Mouse (Mus musculus): Measurements from ENCODE around the gene Sost. TPM values are rescaled to one million over a fixed set of nuclear protein-coding genes. Genes with fewer than 3 reads are reported as not detected.

The Sost gene
- polyA plus RNA-seq, 1 experiment from 2014 or later, result 0.63 TPM

- H3K27me3 ChIP-seq (ENCODE audit: control insufficient read depth, insufficient read depth, low read depth, low read length), result no peaks in the 10 kb centered on the region
- no peak for ATAC-seq (ENCODE audit: low read depth)
- H3K4me2 ChIP-seq (ENCODE audit: low read depth, low read length), result no peak overlapping the region
- no peak overlapping the region for H3K4me3 ChIP-seq (ENCODE audit: low read length)
- H3K4me1 ChIP-seq (replicated peaks; ENCODE audit: control insufficient read depth, insufficient read depth, low read length), result no peaks in the 10 kb centered on the region
- no peak overlapping the region for H3K9ac ChIP-seq (ENCODE audit: low read length)
- 54% methylated on average over 9 of the region's 9 CpGs for WGBS
- H3K9me3 ChIP-seq (ENCODE audit: control insufficient read depth, low read length), result no peaks in the 10 kb centered on the region
- H3K36me3 ChIP-seq (ENCODE audit: control insufficient read depth, insufficient read depth, low read length), result 0 out of 2 replicates have a peak, but pooled peaks cover 6% of the 10 kb centered on the region
- H3K27ac ChIP-seq (ENCODE audit: low read length), result no peak overlapping the region
Measured at GRCm38 (mm10) chr11:101974923-101975322, 8.1 kb upstream of the Sost start.

GRCm38 (mm10) chr11:101974181-101974580, 7.4 kb upstream of the Sost start:
- Histone ChIP-seq H3K4me3 (ENCODE audit: low read length) (no peak overlapping the region), H3K27me3 (ENCODE audit: control insufficient read depth, insufficient read depth, low read depth, low read length) (no peaks in the 10 kb centered on the region), H3K4me1 (replicated peaks; ENCODE audit: control insufficient read depth, insufficient read depth, low read length) (no peaks in the 10 kb centered on the region), H3K4me2 (ENCODE audit: low read depth, low read length) (no peak overlapping the region), H3K27ac (ENCODE audit: low read length) (no peak overlapping the region), H3K9me3 (ENCODE audit: control insufficient read depth, low read length) (no peaks in the 10 kb centered on the region), H3K9ac (ENCODE audit: low read length) (no peak overlapping the region), H3K36me3 (ENCODE audit: control insufficient read depth, insufficient read depth, low read length) (0 out of 2 replicates have a peak, but pooled peaks cover 6% of the 10 kb centered on the region)
- WGBS, result 31% methylated on average over 6 of the region's 6 CpGs
- ATAC-seq (ENCODE audit: low read depth), result no peak

DNA sequence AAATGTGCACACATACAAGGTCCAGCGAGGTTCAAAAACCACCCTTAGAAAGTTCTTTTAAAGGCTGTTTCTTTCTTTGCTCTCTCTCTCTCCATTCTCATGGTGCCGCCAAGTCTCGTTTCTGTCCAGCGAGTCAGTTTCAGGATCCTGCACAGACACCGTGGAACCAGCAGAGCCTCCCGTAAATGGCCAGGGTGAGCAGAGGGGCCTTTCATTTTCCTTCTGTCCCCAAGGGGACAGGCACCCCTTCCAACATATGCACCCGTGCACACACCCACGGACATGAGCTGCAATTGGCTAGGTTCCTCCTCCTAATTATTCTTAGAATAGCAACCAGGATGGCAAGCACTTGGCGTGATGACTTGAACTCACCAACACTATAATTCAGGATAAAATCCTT, 6.7 kb upstream of the Sost start:
- WGBS, result 64% methylated on average over 9 of the region's 9 CpGs
- ATAC-seq (ENCODE audit: low read depth), result no peak

GRCm38 (mm10) chr11:101972651-101973050, 5.8 kb upstream of the Sost start:
- H3K4me2 ChIP-seq (ENCODE audit: low read depth, low read length), result no peak overlapping the region
- peaks cover 5% of the 10 kb centered on the region for H3K4me1 ChIP-seq (replicated peaks; ENCODE audit: control insufficient read depth, insufficient read depth, low read length)
- H3K27me3 ChIP-seq (ENCODE audit: control insufficient read depth, insufficient read depth, low read depth, low read length), result no peaks in the 10 kb centered on the region; the same call in 1 of the 2 replicates
- 0 out of 2 replicates have a peak, but pooled peaks cover 6% of the 10 kb centered on the region for H3K36me3 ChIP-seq (ENCODE audit: control insufficient read depth, insufficient read depth, low read length)
- no peaks in the 10 kb centered on the region for H3K9me3 ChIP-seq (ENCODE audit: control insufficient read depth, low read length)
- ATAC-seq (ENCODE audit: low read depth), result no peak
- no peak overlapping the region for H3K27ac ChIP-seq (ENCODE audit: low read length)
- no peak overlapping the region for H3K4me3 ChIP-seq (ENCODE audit: low read length)
- 80% methylated on average over 5 of the region's 5 CpGs for WGBS
- H3K9ac ChIP-seq (ENCODE audit: low read length), result no peak overlapping the region

More for the DNA sequence above, 6.7 kb upstream of the Sost start:
- H3K9me3 ChIP-seq (ENCODE audit: control insufficient read depth, low read length), result no peaks in the 10 kb centered on the region
- H3K27me3 ChIP-seq (ENCODE audit: control insufficient read depth, insufficient read depth, low read depth, low read length), result no peaks in the 10 kb centered on the region; the same call in 1 of the 2 replicates
- H3K36me3 ChIP-seq (ENCODE audit: control insufficient read depth, insufficient read depth, low read length), result 0 out of 2 replicates have a peak, but pooled peaks cover 6% of the 10 kb centered on the region
- H3K27ac ChIP-seq (ENCODE audit: low read length), result no peak overlapping the region
- H3K9ac ChIP-seq (ENCODE audit: low read length), result no peak overlapping the region
- H3K4me3 ChIP-seq (ENCODE audit: low read length), result no peak overlapping the region
- no peak overlapping the region for H3K4me2 ChIP-seq (ENCODE audit: low read depth, low read length)
- H3K4me1 ChIP-seq (replicated peaks; ENCODE audit: control insufficient read depth, insufficient read depth, low read length), result peaks cover 3% of the 10 kb centered on the region

DNA sequence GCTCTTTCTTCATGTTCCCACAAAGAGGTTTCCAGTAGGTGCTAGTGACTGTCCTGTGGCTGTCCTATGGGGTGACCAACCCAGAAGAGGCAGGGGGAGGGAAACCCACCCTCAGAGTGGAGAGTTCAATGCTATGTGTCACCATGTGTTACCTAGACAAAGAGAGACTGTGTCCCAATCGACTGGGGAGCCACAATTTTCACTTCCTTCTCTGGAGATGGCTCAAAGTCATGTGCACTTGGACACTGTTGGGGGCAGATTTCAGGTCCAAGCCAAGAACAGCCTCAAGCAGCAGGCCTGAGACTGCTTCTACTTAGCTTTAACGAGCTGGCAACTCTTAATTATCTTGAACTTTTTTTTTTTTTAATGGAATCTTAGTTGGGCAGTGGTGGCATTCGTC, 5.3 kb upstream of the Sost start:
- Histone ChIP-seq H3K4me1 (replicated peaks; ENCODE audit: control insufficient read depth, insufficient read depth, low read length) (peaks cover 5% of the 10 kb centered on the region), H3K4me2 (ENCODE audit: low read depth, low read length) (no peak overlapping the region), H3K27me3 (ENCODE audit: control insufficient read depth, insufficient read depth, low read depth, low read length) (no peaks in the 10 kb centered on the region; the same call in 1 of the 2 replicates), H3K27ac (ENCODE audit: low read length) (no peak overlapping the region), H3K4me3 (ENCODE audit: low read length) (no peak overlapping the region), H3K9me3 (ENCODE audit: control insufficient read depth, low read length) (no peaks in the 10 kb centered on the region), H3K36me3 (ENCODE audit: control insufficient read depth, insufficient read depth, low read length) (0 out of 2 replicates have a peak, but pooled peaks cover 6% of the 10 kb centered on the region), H3K9ac (ENCODE audit: low read length) (no peak overlapping the region)
- WGBS, result 70% methylated on average over 3 of the region's 3 CpGs
- no peak for ATAC-seq (ENCODE audit: low read depth)

DNA sequence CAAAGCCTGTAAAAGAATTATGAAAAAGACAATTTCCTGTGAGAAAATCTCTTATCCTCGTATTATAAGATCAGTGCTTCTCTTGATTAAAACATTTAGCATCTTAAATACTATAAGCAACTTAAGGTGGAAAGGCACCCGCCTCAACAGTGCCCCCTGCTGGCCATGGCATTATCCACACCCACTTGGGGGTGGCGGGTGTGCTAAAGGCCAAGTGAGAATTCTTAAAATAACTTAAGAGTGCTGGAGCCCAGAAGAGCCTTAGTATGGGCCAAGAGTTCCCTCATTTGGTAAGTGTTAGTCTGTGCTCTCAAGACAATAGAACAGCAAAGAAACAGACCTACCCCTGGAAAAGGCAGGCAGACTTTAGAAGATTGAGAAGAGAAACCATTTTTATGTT, 4.6 kb upstream of the Sost start:
- peaks cover under 1% of the 10 kb centered on the region; the same call in 1 of the 2 replicates for H3K27me3 ChIP-seq (ENCODE audit: control insufficient read depth, insufficient read depth, low read depth, low read length)
- ATAC-seq (ENCODE audit: low read depth), result no peak
- no peak overlapping the region for H3K9ac ChIP-seq (ENCODE audit: low read length)
- H3K9me3 ChIP-seq (ENCODE audit: control insufficient read depth, low read length), result no peaks in the 10 kb centered on the region
- WGBS, result 41% methylated on average over 3 of the region's 3 CpGs
- no peak overlapping the region for H3K27ac ChIP-seq (ENCODE audit: low read length)
- H3K36me3 ChIP-seq (ENCODE audit: control insufficient read depth, insufficient read depth, low read length), result 0 out of 2 replicates have a peak, but pooled peaks cover 2% of the 10 kb centered on the region
- no peak overlapping the region for H3K4me2 ChIP-seq (ENCODE audit: low read depth, low read length)
- H3K4me1 ChIP-seq (replicated peaks; ENCODE audit: control insufficient read depth, insufficient read depth, low read length), result peaks cover 5% of the 10 kb centered on the region
- no peak overlapping the region for H3K4me3 ChIP-seq (ENCODE audit: low read length)

DNA sequence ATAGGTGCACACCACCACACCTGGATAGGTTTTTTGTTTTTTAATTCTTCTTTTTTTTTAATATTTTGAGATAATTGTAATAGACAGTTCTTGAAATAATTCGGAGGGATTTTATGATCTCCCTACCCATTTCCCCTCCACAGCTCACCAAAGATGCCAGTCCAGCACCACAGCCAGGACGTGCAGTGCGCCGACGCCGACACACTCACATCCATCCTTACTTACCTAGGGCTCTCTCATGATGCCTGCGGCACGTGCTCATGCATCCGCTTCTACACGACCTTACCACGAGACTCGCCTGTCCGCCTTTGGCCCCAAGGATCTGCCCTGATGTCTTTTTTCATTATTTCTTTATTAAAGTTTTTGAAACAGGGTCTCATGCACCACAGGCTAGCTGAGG, 3.0 kb upstream of the Sost start:
- Histone ChIP-seq H3K36me3 (ENCODE audit: control insufficient read depth, insufficient read depth, low read length) (0 out of 2 replicates have a peak, but pooled peaks cover 2% of the 10 kb centered on the region), H3K9me3 (ENCODE audit: control insufficient read depth, low read length) (no peaks in the 10 kb centered on the region), H3K9ac (ENCODE audit: low read length) (no peak overlapping the region), H3K4me2 (ENCODE audit: low read depth, low read length) (no peak overlapping the region), H3K4me3 (ENCODE audit: low read length) (no peak overlapping the region), H3K4me1 (replicated peaks; ENCODE audit: control insufficient read depth, insufficient read depth, low read length) (peaks cover 5% of the 10 kb centered on the region), H3K27me3 (ENCODE audit: control insufficient read depth, insufficient read depth, low read depth, low read length) (peaks cover 15% of the 10 kb centered on the region), H3K27ac (ENCODE audit: low read length) (no peak overlapping the region)
- 74% methylated on average over 13 of the region's 13 CpGs for WGBS
- no peak for ATAC-seq (ENCODE audit: low read depth)

- Histone ChIP-seq H3K4me1 (replicated peaks; ENCODE audit: control insufficient read depth, insufficient read depth, low read length) (peaks cover 9% of the 10 kb centered on the region), H3K4me2 (ENCODE audit: low read depth, low read length) (no peak overlapping the region), H3K4me3 (ENCODE audit: low read length) (no peak overlapping the region), H3K27me3 (ENCODE audit: control insufficient read depth, insufficient read depth, low read depth, low read length) (peaks cover 26% of the 10 kb centered on the region), H3K27ac (ENCODE audit: low read length) (no peak overlapping the region), H3K9me3 (ENCODE audit: control insufficient read depth, low read length) (no peaks in the 10 kb centered on the region), H3K36me3 (ENCODE audit: control insufficient read depth, insufficient read depth, low read length) (0 out of 2 replicates have a peak, but pooled peaks cover 2% of the 10 kb centered on the region), H3K9ac (ENCODE audit: low read length) (no peak overlapping the region)
- ATAC-seq (ENCODE audit: low read depth), result peak; percentile 79
- WGBS, result under 1% methylated on average over 5 of the region's 5 CpGs
Measured at GRCm38 (mm10) chr11:101968791-101969190, 2.0 kb upstream of the Sost start.

DNA sequence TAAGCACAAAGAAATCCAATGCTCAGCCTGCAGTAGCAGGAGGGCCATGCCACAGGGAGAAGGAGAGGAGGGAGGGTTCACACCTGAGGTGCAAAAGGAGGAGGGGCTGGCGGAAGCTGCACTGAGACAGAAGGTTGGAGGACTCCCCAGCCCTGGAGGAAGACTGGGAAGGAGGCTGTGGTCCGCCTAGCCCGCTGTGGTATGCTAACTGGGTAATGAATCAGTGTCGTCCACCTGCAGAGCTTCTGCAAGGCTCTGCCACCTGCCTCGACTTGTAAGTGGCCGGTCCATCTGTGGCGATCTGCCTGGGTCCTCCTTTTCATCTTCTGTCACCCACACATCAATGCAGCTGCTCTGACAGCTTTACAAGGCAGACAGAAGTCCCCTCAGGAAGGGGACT, 1.5 kb upstream of the Sost start:
- WGBS, result 6% methylated on average over 7 of the region's 7 CpGs
- Histone ChIP-seq H3K27ac (ENCODE audit: low read length) (no peak overlapping the region), H3K9ac (ENCODE audit: low read length) (no peak overlapping the region), H3K4me3 (ENCODE audit: low read length) (no peak overlapping the region), H3K36me3 (ENCODE audit: control insufficient read depth, insufficient read depth, low read length) (0 out of 2 replicates have a peak, but pooled peaks cover 2% of the 10 kb centered on the region), H3K27me3 (ENCODE audit: control insufficient read depth, insufficient read depth, low read depth, low read length) (peaks cover 31% of the 10 kb centered on the region), H3K9me3 (ENCODE audit: control insufficient read depth, low read length) (no peaks in the 10 kb centered on the region), H3K4me2 (ENCODE audit: low read depth, low read length) (no peak overlapping the region), H3K4me1 (replicated peaks; ENCODE audit: control insufficient read depth, insufficient read depth, low read length) (peaks cover 12% of the 10 kb centered on the region)
- no peak for ATAC-seq (ENCODE audit: low read depth)

DNA sequence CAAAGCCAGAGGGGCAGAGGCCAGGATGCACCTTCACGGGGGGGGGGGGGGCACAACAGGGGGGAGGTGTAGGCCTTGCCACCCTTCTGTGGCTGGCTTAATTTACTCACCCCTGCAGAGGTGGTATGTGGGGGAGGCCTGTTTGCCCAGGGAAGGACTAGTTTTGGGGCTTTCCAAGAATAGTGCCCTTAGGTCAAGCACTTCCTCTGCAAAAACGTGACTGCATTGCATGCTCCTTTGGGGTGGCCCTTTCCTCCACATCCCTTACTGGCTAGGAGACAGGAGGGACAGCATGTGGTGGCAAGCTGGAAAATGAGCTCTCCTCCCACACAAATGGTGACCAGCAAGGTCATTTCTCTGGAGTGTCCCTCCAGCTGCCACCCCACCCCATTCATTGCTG, 1.3 kb downstream of the Sost start:
- Histone ChIP-seq H3K4me3 (ENCODE audit: low read length) (no peak overlapping the region), H3K36me3 (ENCODE audit: control insufficient read depth, insufficient read depth, low read length) (no peaks in the 10 kb centered on the region), H3K27ac (ENCODE audit: low read length) (no peak overlapping the region), H3K4me1 (replicated peaks; ENCODE audit: control insufficient read depth, insufficient read depth, low read length) (peaks cover 13% of the 10 kb centered on the region), H3K27me3 (ENCODE audit: control insufficient read depth, insufficient read depth, low read depth, low read length) (peaks cover 57% of the 10 kb centered on the region), H3K9ac (ENCODE audit: low read length) (no peak overlapping the region), H3K4me2 (ENCODE audit: low read depth, low read length) (no peak overlapping the region), H3K9me3 (ENCODE audit: control insufficient read depth, low read length) (no peaks in the 10 kb centered on the region)
- 8% methylated on average over 2 of the region's 2 CpGs for WGBS
- no peak for ATAC-seq (ENCODE audit: low read depth)
